Mouse (Mus musculus) liver, postnatal 0 days (tissue): Measurements from ENCODE around the gene Vmn1r192.

Source experiments
- CTCF ChIP-seq: sonication (generic); IDR thresholded peaks from 2 replicates; pipeline ENCODE4 v1.5.1; 2016; ENCODE audit warnings: antibody characterized with exemption, low read depth
- EP300 ChIP-seq: IDR thresholded peaks from 2 replicates; pipeline ENCODE4 v1.6.1; 2016; ENCODE audit warnings: antibody characterized with exemption, low read depth, mild to moderate bottlenecking

GRCm38 (mm10) chr13:22183869-22184268 is 7.1 kb downstream of the Vmn1r192 start, which contains the start of gene Vmn1r191:
- TF ChIP-seq CTCF = no peak
- TF ChIP-seq EP300 = no peak
